Mouse (Mus musculus): Measurements from ENCODE around the gene Fgd3. TPM values are rescaled to one million over a fixed set of nuclear protein-coding genes. Genes with fewer than 3 reads are reported as not detected.

The Fgd3 gene
- polyA plus RNA-seq, 1 experiment from 2014 or later = 14.8 TPM

DNA sequence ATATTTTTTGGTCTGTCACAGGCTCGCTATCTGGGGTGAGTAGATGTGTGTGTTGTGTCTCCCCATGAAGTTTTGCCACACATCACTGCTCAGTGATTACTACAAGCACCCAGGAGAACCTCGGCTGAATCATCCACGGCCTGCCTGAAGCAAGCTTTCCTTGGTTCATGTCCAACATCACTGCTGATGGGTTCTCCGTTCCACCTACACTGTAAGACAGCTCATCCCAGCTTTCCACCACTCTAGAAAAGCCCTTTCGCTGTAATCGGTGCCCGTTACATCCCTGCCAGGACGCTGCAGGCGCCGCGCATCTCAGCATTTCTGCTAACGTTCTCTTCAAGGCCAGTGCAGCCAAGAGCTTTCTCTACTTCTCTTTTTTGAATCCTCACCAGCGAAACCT, 67.4 kb downstream of the Fgd3 start:
- no peaks in the 10 kb centered on the region for H3K36me3 ChIP-seq (ENCODE audit: inconsistent target)
- peak overlapping the region; percentile 93 for H3K27ac ChIP-seq
- WGBS (ENCODE audit: missing documents) = 19% methylated on average over 13 of the region's 13 CpGs
- no peak overlapping the region for H3K4me3 ChIP-seq (ENCODE audit: inconsistent target)
- peaks cover 2% of the 10 kb centered on the region; the same call in 1 of the 2 replicates for H3K79me2 ChIP-seq (ENCODE audit: inconsistent target)

- H3K27ac ChIP-seq = peak overlapping the region; percentile 93
- no peak overlapping the region for H3K4me3 ChIP-seq (ENCODE audit: inconsistent target)
- WGBS (ENCODE audit: missing documents) = 56% methylated on average over 2 of the region's 2 CpGs
- peaks cover 8% of the 10 kb centered on the region for H3K79me2 ChIP-seq (ENCODE audit: inconsistent target)
- H3K36me3 ChIP-seq (ENCODE audit: inconsistent target) = no peaks in the 10 kb centered on the region
Observed at GRCm38 (mm10) chr13:49252113-49252512, 68.0 kb downstream of the Fgd3 start.

GRCm38 (mm10) chr13:49250716-49251517, 69.2 kb downstream of the Fgd3 start:
- Histone ChIP-seq H3K36me3 (ENCODE audit: inconsistent target) (no peaks in the 10 kb centered on the region), H3K27ac (peak overlapping the region; percentile 93), H3K4me3 (ENCODE audit: inconsistent target) (no peak overlapping the region), H3K79me2 (ENCODE audit: inconsistent target) (peaks cover 20% of the 10 kb centered on the region)
- WGBS (ENCODE audit: missing documents) = 70% methylated on average over 4 of the region's 4 CpGs

DNA sequence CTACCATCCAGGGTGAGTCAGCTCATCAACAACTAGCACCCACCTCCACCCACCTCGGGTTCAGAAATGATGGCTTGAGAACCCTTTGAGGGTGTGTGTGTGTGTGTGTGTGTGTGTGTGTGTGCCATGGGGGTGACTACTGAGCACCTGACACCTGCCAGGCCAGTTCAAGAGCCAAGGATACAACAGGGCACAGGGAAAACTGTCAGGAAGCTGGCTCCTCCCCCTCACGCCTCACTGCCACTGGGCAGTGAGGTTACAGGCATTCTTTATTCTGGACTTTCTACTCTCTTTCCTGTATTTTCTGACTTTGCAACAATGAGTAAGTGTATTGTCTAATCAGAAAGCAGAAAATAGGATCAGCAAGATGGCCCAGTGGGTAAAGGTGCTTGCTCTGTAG, 70.5 kb downstream of the Fgd3 start:
- Histone ChIP-seq H3K27ac (no peak overlapping the region), H3K79me2 (ENCODE audit: inconsistent target) (peaks cover 33% of the 10 kb centered on the region), H3K36me3 (ENCODE audit: inconsistent target) (no peaks in the 10 kb centered on the region), H3K4me3 (ENCODE audit: inconsistent target) (no peak overlapping the region)
- 81% methylated on average over 2 of the region's 2 CpGs for WGBS (ENCODE audit: missing documents)

- WGBS (ENCODE audit: missing documents) = 83% methylated on average over 3 of the region's 3 CpGs
- Histone ChIP-seq H3K27ac (no peak overlapping the region), H3K79me2 (ENCODE audit: inconsistent target) (peaks cover 40% of the 10 kb centered on the region), H3K36me3 (ENCODE audit: inconsistent target) (no peaks in the 10 kb centered on the region), H3K4me3 (ENCODE audit: inconsistent target) (no peak overlapping the region)
Observed at GRCm38 (mm10) chr13:49248923-49249322, 71.2 kb downstream of the Fgd3 start.

- Histone ChIP-seq H3K4me3 (ENCODE audit: inconsistent target) (peak within 1 kb of the TSS; percentile 46), H3K36me3 (ENCODE audit: inconsistent target) (no peaks in the 10 kb centered on the region), H3K79me2 (ENCODE audit: inconsistent target) (peaks cover 44% of the 10 kb centered on the region), H3K27ac (no peak within 1 kb of the TSS)
- WGBS (ENCODE audit: missing documents) = 65% methylated on average over 5 of the region's 8 CpGs
Observed at GRCm38 (mm10) chr13:49248467-49248862, 71.6 kb downstream of the Fgd3 start, which contains the start of gene Susd3. TSS of gene Susd3 (minus strand) at chr13:49248706.

DNA sequence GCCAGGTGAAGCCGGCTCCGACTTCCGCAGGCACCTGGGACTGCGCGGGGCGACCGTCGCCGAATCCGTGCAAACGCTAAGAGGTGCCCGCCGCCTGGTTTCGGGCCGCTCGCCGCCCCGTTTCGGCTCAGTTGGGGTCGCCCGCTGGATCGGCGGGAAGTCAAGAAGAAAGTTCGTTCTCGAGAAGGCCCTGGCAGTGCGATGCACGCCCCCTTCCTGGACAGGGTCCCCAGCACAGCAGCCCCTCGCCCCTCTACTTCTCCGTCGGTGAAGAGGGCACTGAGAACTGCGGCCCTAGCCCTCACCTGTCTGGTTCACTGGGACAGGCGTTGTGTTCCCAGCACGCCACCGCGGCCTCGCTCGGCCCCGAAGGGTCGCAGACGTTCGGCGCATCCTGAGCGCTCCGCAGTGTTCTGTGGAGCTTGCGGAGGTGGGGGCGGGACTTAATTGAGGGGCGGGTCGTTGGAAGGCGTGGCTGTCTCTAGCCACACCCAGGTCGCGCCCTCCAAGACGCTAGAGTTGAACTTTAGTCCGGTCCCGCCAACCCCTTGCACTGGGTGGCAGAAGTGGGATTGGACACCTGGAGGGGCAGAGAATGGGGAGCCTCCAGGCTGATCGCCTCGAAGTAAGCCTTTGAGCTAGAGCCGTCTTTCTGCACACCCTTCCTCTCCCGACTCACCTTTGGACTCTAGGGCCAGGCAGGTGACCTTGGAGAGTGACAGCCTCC, 72.2 kb downstream of the Fgd3 start:
- H3K36me3 ChIP-seq (ENCODE audit: inconsistent target) = no peaks in the 10 kb centered on the region
- 4% methylated on average over 52 of the region's 58 CpGs for WGBS (ENCODE audit: missing documents)
- peaks cover 44% of the 10 kb centered on the region for H3K79me2 ChIP-seq (ENCODE audit: inconsistent target)
- no peak overlapping the region for H3K27ac ChIP-seq
- H3K4me3 ChIP-seq (ENCODE audit: inconsistent target) = peak overlapping the region; percentile 46

DNA sequence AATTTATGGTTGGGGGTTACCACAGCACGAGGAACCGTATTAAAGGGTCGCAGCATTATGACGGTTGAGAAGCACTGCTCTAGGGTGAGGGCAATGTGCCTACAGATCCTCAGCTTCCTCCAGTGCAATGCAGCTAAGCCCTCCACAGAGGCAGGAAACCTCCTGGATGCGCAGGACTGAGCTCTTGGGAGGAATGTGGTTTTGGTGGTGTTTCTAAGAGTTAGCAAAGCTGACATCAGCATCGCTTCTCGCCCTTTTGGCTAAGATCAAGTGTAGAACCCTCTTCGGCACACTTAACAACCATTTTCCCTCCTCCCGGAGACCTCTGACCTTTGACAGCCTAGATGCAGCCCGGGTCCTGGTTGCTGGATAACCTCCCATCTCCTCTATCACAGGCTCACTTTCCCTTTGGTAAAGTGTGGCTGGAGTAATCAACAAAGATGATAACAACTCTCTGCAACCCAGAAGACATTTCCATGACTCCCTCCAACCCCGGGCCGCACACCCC, 72.8 kb downstream of the Fgd3 start:
- H3K27ac ChIP-seq = peak overlapping the region; percentile 15
- no peaks in the 10 kb centered on the region for H3K36me3 ChIP-seq (ENCODE audit: inconsistent target)
- H3K4me3 ChIP-seq (ENCODE audit: inconsistent target) = peak overlapping the region; percentile 46
- peaks cover 44% of the 10 kb centered on the region for H3K79me2 ChIP-seq (ENCODE audit: inconsistent target)
- WGBS (ENCODE audit: missing documents) = 6% methylated on average over 12 of the region's 12 CpGs

- Histone ChIP-seq H3K36me3 (ENCODE audit: inconsistent target) (no peaks in the 10 kb centered on the region), H3K79me2 (ENCODE audit: inconsistent target) (peaks cover 48% of the 10 kb centered on the region), H3K27ac (0 out of 2 replicates have a peak overlapping the region, but pooled peaks have one; percentile 15), H3K4me3 (ENCODE audit: inconsistent target) (peak overlapping the region; percentile 46)
- 100% methylated on average over 2 of the region's 2 CpGs for WGBS (ENCODE audit: missing documents)
Observed at GRCm38 (mm10) chr13:49246626-49247025, 73.5 kb downstream of the Fgd3 start.

DNA sequence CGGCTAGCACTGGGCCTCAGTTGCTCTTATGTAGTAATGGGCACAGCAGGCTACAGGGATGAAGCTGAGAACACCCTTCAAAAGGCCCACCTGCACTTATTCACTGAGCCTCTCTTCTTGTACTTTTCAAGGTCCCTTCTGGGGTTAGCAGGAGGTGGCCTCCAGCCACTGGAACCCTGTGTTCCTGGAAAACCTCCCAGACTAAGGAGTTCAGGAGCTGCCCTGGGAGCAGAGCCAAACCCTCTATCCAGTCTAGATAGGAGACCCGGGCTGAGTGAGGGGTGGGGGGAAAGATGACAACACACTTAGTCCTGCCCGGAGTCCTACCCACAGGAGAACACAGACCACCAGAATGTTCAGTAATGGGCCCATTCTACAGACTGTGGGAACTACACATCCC, 74.1 kb downstream of the Fgd3 start:
- 86% methylated on average over 3 of the region's 3 CpGs for WGBS (ENCODE audit: missing documents)
- peaks cover 54% of the 10 kb centered on the region for H3K79me2 ChIP-seq (ENCODE audit: inconsistent target)
- H3K27ac ChIP-seq = no peak overlapping the region
- no peaks in the 10 kb centered on the region for H3K36me3 ChIP-seq (ENCODE audit: inconsistent target)
- H3K4me3 ChIP-seq (ENCODE audit: inconsistent target) = no peak overlapping the region

- WGBS (ENCODE audit: missing documents) = 89% methylated on average over 4 of the region's 4 CpGs
- H3K27ac ChIP-seq = no peak overlapping the region
- no peaks in the 10 kb centered on the region for H3K36me3 ChIP-seq (ENCODE audit: inconsistent target)
- no peak overlapping the region for H3K4me3 ChIP-seq (ENCODE audit: inconsistent target)
- H3K79me2 ChIP-seq (ENCODE audit: inconsistent target) = peaks cover 62% of the 10 kb centered on the region
Observed at GRCm38 (mm10) chr13:49245251-49245650, 74.9 kb downstream of the Fgd3 start.

GRCm38 (mm10) chr13:49243492-49243891, 76.6 kb downstream of the Fgd3 start:
- Histone ChIP-seq H3K27ac (peak overlapping the region; percentile 99), H3K36me3 (ENCODE audit: inconsistent target) (peaks cover 17% of the 10 kb centered on the region), H3K79me2 (ENCODE audit: inconsistent target) (peaks cover 80% of the 10 kb centered on the region), H3K4me3 (ENCODE audit: inconsistent target) (no peak overlapping the region)
- 32% methylated on average over 2 of the region's 2 CpGs for WGBS (ENCODE audit: missing documents)

GRCm38 (mm10) chr13:49242321-49243065, 77.6 kb downstream of the Fgd3 start:
- Histone ChIP-seq H3K4me3 (ENCODE audit: inconsistent target) (peak overlapping the region; percentile 13; the same call in 1 of the 2 replicates), H3K36me3 (ENCODE audit: inconsistent target) (peaks cover 27% of the 10 kb centered on the region), H3K27ac (peak overlapping the region; percentile 99), H3K79me2 (ENCODE audit: inconsistent target) (peaks cover 82% of the 10 kb centered on the region)
- WGBS (ENCODE audit: missing documents) = 2% methylated on average over 8 of the region's 9 CpGs

DNA sequence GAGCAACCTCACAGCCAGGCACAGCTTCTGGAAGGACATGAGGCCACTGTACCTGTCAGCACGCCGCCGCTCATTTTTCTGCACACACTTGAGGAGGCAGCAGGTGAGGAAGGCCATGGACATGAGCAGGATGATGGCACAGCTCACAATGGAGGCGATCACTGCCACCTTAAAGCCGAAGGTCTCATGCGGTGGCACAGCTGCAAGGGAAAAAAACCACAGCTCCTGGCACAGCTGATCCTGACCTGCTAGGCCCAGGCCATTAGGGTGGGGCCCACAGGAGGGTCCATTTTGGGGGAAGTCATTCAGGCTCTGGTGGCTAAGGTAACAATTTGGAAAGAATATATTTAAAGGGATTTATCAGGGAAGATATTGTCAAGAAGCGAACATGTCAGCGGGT, 81.4 kb downstream of the Fgd3 start:
- Histone ChIP-seq H3K79me2 (ENCODE audit: inconsistent target) (peaks cover 45% of the 10 kb centered on the region), H3K27ac (no peak overlapping the region), H3K36me3 (ENCODE audit: inconsistent target) (peaks cover 61% of the 10 kb centered on the region), H3K4me3 (ENCODE audit: inconsistent target) (no peak overlapping the region)
- 93% methylated on average over 8 of the region's 8 CpGs for WGBS (ENCODE audit: missing documents)

Measured in macrophage (primary cell).